Mouse (Mus musculus) left cerebral cortex, postnatal 25 days (tissue): ENCODE measurements around the gene Abat. TPM values are rescaled to one million over a fixed set of nuclear protein-coding genes. Genes with fewer than 3 reads are reported as not detected.

Source experiments
- DNase-seq, 2 experiments: peaks; one replicate each; pipeline ENCODE4 v3.0.0; 2022; ENCODE audit warnings: low spot score in 2 of 2, mixed read lengths in 1 of 2
- intact Hi-C: fragments of 180-260 bp; cut with DNase I; formaldehyde crosslinking; loops from one replicate; pipeline ENCODE4 v1.15.1; 2025
- total RNA-seq, 2 experiments: library from RNA; stranded (reverse); gene quantifications; 2 replicates each; pipeline ENCODE4 v1.2.3; 2021

The Abat gene
- total RNA-seq, 2 experiments from 2014 or later = 147 to 179 TPM

DNA sequence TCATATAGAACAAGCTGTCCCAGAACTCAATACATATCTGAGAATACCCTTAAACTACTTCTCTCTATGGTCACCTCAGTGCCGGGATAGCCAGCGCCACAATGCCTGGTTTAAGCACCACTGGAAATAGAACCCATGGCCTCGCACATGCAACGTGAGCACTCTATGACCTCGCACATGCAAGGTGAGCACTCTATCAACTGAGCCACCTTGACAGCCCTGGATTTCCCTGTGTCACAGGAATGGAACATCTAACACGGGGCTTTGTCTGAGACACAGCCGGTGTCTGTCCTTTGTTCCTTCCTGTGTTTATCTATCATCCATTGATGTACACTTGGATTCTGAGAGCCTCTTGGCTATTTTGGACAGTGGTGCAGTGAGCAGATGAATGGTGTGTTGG is 55.7 kb downstream of the Abat start:
- no peak for DNase-seq
- intact Hi-C loops = no loop called here

DNA sequence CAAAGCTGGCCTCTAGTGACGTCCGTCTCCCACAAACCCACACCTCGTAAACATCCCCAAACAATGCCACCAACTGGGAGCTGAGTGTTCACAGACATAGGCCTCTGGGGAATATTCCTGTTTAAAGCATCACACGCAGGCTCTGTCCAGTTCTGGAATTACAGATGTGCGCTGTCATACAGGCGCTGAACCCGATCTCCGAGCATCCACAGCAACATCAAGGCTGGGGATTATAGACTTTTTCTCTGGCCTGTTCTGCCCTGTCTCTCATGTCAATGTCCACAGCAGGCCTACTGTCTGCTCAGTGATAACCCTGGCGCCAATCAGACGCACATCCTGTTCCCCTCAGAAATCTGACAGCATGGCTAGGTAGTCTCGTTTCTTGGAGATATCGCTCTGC is 57.1 kb downstream of the Abat start:
- intact Hi-C loops = no loop called here

DNA sequence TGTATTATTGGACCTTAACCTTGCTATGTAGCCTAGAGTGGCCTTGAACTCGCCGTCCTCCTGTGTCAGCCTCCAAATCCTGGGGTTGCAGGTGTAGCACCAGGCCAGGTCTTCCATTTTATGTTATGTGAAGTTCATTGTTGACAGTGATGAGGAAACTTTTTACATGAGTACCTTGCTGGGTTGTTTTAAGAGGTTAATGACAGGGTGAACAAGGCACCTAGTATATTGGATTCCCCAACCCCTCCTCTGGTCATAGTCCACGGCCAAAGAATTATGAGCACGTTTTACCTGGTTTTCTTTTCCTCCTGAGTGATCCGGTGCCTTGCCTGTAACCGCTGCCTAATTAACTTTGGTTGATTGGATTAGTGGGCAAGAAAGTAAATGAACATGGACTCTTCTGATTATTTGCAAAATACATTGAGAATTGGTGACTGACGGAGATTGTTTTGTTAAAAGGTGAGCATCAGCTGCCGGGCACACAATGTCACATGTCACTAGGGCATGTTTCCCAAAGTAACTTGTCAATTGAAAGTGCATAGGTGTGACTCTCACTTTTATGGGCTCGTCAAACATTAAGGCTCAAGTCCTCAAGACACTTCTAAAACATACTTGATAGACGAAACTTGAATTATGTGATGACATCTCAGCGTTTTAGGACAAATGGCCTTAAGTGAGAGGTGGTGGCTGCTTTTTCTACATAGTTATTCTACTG is 57.8 kb downstream of the Abat start:
- no peak for DNase-seq
- intact Hi-C loops = no loop called here

More for the DNA sequence above, 57.1 kb downstream of the Abat start:
- DNase-seq = no peak

DNA sequence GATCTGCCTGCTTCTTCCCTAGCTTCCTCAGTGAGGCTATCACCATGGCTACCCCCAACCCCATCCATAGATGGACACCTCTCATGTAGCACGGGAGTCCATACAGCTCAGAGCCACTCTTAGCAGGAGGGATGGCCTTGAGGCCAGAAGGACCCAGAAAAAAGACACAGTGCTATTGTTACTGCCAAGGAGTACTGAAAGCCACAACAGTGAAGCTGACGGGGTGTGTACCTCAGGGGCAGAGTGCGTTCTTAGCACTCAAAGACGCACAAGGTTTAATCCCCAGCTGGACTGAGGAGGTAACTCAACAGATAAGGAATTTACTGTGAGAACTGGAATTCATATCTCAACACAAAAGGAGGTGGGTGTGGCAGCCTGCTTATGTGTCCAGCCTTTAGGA is 59.8 kb downstream of the Abat start:
- intact Hi-C loops = no loop called here
- DNase-seq = no peak

DNA sequence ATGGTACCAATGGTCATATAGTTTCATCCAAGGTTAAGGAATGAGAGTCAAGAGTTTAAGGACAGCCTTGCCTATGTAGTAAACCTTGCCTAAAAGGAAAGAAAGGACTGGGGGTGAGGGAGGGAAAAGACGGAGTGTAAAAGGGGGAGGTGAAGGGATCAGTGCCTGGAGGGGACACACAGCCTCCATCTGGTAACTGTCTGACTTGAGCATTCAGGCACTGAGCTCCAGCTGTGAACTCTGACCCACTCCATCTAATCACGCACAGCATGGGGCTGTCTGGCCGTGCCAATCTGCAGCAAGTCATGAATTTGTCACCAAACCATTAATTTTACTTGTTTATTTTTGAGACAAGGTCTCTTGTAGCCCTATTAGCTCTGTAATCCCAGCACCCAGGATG is 60.5 kb downstream of the Abat start:
- intact Hi-C loops = no loop called here
- DNase-seq = no peak

DNA sequence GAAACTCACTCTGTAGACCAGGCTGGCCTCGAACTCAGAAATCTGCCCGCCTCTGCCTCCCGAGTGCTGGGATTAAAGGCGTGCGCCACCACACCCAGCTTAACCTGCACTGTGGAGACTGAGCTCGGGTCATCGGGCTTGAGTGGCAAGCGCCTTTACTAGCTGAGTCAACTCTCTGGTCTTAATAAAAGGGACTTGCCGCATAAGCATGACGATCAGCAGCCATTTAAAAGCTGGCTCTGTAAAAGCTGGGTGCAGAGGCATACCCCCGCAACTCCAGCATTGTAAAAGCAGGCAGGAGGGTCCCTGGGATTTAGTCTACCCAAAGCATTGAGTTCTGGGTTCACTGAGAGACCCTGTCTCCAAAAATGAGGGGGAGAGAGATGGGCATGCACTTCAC is 61.1 kb downstream of the Abat start:
- DNase-seq = no peak
- intact Hi-C loops = no loop called here

DNA sequence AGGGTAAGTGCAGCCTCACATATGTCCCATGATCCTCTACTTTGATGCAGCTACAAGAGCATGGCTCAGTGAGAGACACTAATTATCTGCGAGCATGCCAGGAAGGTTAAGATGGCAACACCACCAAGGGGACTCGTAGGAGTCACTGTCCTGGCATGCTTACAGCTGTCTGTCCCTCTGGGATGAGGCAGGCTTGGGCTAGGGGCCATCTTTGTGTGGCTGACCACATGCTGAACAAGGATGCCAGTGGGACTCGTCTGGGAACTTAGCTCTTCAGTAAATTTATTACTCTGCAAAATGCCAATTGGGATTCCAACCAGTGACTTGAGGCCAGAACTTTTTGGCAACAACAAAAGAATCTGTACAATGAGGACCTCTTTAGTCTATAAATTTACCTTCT is 62.9 kb downstream of the Abat start:
- intact Hi-C loops = no loop called here
- DNase-seq = no peak

GRCm38 (mm10) chr16:8576901-8577300 is 63.7 kb downstream of the Abat start:
- intact Hi-C loops = no loop called here

DNA sequence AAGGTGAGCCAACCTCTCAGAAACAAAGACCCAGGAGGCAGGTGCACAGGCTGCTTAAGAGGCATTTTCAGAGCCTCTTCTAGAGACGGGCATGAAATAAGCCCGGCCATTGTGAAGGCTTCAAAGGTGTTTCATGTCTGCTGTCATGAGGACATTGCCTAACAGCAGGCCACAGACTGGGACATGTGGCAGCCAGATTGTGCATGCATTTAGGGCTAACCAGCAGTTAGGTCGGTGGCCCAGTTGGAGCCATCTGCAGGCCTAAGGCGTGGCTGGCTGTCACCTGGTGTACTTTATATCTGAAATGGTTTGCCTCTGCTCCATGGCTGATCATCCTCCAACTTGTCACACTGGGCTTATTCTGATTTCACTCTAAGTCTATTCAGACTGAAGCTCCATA is 65.1 kb downstream of the Abat start:
- DNase-seq = no peak
- intact Hi-C loops = no loop called here

More at GRCm38 (mm10) chr16:8576901-8577300, 63.7 kb downstream of the Abat start:
- no peak for DNase-seq

- intact Hi-C loops = no loop called here
- no peak for DNase-seq
Measured at GRCm38 (mm10) chr16:8579546-8579945, 66.3 kb downstream of the Abat start.

DNA sequence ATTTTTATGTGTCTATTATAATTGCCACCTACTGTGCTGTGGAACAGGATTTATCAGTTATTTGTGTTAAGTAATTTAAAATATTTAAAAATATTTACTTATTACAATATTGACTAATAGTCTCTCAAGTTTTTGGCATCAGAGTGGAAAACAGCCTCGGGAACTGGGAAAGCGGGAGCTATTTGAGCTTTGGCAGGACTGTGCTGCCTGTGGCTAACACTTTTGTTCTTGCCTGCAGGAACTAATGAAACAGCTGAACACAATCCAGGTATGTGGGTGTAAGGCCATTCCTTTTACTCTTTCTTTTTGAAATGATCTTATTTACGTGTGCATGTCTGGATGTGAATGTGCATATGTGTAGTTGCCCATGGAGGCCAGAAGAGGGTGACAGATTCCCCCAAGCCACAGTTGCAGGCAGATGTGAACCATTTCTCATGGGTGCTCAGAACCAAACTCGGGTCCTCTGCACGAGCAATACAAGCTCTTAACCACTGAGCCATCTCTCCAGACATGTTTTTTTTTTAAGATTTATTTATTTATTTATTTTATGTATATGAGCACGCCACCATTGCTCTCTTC is 68.5 kb downstream of the Abat start:
- intact Hi-C loops = no loop called here
- DNase-seq = no peak

DNA sequence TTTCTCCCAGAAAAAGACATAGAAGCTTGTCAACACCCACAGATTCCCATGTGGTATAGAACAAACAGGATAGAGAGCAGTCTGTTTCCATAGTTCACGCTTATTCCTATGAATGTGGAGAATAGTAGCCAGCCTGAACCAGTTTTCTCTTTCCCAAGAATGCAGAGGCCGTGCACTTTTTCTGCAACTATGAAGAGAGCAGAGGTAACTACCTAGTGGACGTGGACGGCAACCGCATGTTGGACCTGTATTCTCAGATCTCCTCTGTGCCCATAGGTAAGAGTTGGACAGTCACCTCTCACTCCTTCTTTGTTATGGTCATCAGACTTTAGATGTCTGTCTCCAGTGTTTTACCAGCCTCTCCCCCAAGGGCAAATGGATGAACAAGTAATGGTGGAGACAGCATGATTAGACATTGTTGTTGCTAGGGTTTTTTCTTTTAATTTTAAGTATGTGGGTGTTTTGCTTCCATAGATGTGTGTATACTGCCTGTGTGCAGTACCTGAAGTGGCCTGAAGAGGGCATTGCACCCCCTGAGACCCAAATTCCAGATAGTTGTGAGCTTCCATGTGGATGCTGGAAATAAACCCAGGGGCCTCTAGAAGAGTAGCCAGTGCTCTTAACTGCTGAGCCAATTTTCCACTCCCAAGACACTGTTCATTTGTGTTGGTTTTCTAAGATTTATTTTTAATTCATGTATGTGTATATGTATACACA is 69.5 kb downstream of the Abat start:
- intact Hi-C loops = no loop called here
- peak in 1 of 2 experiments; percentile 15 for DNase-seq

DNA sequence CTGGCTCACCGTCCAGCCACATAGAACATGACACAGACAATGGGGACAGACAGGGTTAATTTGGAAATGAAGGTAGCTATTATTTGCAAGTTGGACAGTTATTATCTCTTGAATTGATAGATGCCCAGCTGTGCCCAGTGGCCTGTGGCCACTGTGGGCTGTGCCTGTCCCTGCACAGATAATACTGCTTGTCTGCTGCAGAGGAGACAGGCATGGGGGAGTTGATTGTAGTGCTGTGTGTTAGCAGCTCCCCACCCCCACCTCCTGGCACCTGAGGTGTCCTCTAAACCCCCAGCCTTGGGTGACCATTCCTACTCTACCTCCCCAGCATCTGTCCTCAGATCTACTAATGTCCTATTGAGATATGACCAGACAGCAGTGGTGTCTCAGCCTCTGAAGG is 71.0 kb downstream of the Abat start:
- intact Hi-C loops = no loop called here
- no peak for DNase-seq

DNA sequence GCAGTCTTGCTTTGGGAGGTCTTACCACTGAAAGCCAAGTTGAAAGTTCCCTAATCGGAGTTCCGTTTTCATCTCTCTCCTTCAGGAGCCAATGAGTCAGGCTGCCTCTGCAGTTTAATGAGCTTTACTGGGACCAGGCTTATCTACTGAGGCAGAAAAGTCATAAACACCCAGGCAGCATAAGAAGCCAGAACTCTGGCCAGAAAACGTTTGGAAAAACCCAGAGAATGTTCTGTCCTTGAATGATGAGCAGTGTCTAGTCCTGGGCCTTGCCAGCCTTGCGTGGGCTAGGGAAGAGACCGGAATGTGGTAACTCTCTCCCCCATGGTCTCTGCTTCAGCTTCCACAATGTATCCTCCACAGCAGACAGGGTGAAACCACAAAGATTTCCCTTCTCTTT is 71.8 kb downstream of the Abat start:
- intact Hi-C loops = no loop called here
- DNase-seq = no peak

DNA sequence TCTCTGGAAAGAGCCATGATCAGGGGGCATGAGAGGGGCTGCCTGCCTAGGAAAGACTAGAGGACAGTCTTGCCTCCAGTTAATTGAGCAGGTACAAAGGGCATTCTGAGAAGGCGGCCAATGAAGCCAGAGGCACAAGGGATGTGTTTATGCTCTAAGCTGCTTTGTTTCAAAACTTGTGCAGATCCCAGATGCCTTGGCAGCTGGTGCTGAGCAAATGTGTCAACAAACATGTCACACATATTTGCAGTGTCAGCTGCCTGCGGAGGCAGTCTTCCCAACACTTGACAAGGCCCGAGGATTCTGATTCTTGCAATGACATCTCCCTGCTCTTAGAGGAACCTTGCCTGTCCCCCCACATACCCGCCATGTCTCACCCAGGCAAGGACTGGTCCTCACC is 82.2 kb downstream of the Abat start:
- intact Hi-C loops = no loop called here
- peak; percentile 65 to 81 for DNase-seq

- peak; percentile 26 to 63 for DNase-seq
- intact Hi-C loops = no loop called here
Measured at GRCm38 (mm10) chr16:8596336-8596735, 83.1 kb downstream of the Abat start.

DNA sequence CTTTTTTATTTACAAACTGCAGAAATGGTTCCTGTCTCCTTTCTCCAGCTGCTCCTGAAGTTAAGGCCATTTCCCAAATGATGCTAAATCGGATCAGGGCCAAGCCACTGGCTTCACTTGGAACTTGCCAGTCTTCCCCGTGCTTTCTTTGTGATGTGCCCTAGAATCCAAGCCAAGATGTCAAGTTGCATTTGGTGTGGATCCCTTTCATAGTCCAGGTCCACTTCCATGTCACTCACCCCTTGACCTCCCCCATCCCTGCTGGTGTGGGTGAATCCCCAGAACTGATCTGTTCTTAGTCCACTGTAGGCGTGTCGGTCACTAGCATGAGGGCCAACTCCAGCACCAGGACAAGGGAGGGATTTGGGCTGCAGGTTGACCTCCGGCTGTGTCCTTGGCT is 84.3 kb downstream of the Abat start:
- DNase-seq = no peak
- intact Hi-C loops = no loop called here

DNA sequence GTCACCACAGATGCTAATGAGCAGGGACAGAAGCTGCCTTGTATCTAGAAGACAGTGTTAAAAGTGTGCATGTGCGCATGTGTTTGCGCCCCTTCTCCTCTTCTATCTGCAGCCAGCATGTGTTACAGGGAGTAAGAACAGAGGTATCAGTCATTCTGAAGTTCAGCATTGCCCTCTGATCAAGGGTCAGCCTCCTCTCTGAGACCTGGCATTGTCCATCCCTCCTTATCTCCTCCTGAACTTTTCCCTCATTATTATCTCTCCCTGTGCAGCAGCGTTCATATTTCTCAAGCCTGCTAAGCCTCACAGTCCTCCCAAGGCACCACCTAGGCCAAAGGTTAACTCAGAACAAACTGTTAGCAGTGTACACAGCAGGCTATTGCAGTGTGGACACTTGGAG is 90.6 kb downstream of the Abat start:
- no peak for DNase-seq
- intact Hi-C loops = no loop called here

- intact Hi-C loops = no loop called here
- DNase-seq = peak in 1 of 2 experiments; percentile 18
Measured at GRCm38 (mm10) chr16:8610397-8610796, 97.2 kb downstream of the Abat start.

- no peak for DNase-seq
- intact Hi-C loops = no loop called here
Measured at GRCm38 (mm10) chr16:8612214-8613005, 99.2 kb downstream of the Abat start.
